ENCODE assay signal across 13 mouse cellular contexts in the genomic region with DNA sequence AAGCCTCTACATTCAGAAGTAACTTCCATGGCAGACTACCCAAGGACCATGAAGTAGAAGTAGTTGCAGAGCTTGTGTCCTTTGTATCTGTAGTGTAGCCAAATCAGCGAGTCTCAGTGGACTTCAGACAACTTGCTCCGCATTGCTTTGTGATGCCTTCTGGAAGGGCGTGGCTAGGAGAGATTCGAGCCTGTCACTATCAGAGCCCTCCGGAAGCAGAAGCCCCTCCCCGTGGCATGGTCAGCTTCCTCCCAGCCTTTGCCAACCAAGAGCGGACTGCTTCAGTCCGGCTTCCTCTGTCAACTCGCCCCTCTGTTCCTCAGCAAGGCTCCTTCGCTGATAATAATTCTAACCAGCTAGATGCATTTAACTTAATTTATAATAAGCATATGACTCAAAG. TPM values are rescaled to one million over a fixed set of nuclear protein-coding genes. Genes with fewer than 3 reads are reported as not detected.
DNase-seq lines count a peak whose midpoint lies in the region; ATAC-seq and TF ChIP-seq lines count a peak whose summit lies in the region.
"Had no signal": no experiment of that assay in that cellular context is flagged by ENCODE, and none has a peak within 500 bp of the region (broad histone marks: within the 10 kb centered on the region; RNA-seq: fewer than 3 reads in every experiment).

No protein-coding gene starts in this region.

- ATAC-seq in heart, embryonic 14.5 days (ENCODE audit: insufficient number of reproducible peaks, insufficient read depth, low FRiP score, low read depth) = no peak
- ATAC-seq in megakaryocyte progenitor cell, adult 5-6 weeks (replicated peaks; ENCODE audit: poor library complexity) = peak; percentile 88

- no peaks in the 10 kb centered on the region for H3K9me3 ChIP-seq in heart, embryonic 14.5 days (ENCODE audit: control insufficient read depth, low read length)
- H3K9me3 ChIP-seq in MEL (replicated peaks; ENCODE audit: insufficient read depth, low read length) = no peaks in the 10 kb centered on the region
- no peaks in the 10 kb centered on the region for H3K9me3 ChIP-seq in midbrain, embryonic 10.5 days (replicated peaks)
- H3K9me3 ChIP-seq: neural tube, embryonic 13.5 days had no signal

- TF ChIP-seq RAD21 in MEL (IDR thresholded peaks at IDR 0.05; ENCODE audit: low read depth, low read length) = no peak

- no peak overlapping the region for H3K4me3 ChIP-seq in heart, embryonic 14.5 days (ENCODE audit: control insufficient read depth in 1 of 2, insufficient read depth in 1 of 2, low read depth in 1 of 2, low read length in 2 of 2)
- H3K4me3 ChIP-seq in MEL (ENCODE audit: control insufficient read depth in 1 of 2, insufficient read depth in 1 of 2, low read depth in 2 of 2, low read length in 2 of 2) = 0 out of 4 replicates have a peak overlapping the region, but pooled peaks of 1 of the 2 experiments have one; percentile 24
- H3K4me3 ChIP-seq in midbrain, embryonic 10.5 days = no peak overlapping the region
- H3K4me3 ChIP-seq: erythroblast, embryonic 14.5 days; heart, adult 2 months; neural tube, embryonic 13.5 days had no signal

- 31% methylated on average over 10 of the region's 10 CpGs for WGBS in heart, embryonic 14.5 days
- 48% methylated on average over 10 of the region's 10 CpGs for WGBS in midbrain, embryonic 10.5 days

- H3K36me3 ChIP-seq in heart, embryonic 14.5 days (ENCODE audit: control insufficient read depth, insufficient read depth, low read length) = no peaks in the 10 kb centered on the region
- peaks cover 0 to 15% of the 10 kb centered on the region in 2 experiments; a peak in 2 of 4 replicates for H3K36me3 ChIP-seq in MEL (ENCODE audit: control insufficient read depth in 1 of 2, insufficient read depth in 2 of 2, low read length in 2 of 2)
- H3K36me3 ChIP-seq in midbrain, embryonic 10.5 days = no peaks in the 10 kb centered on the region
- H3K36me3 ChIP-seq: neural tube, embryonic 13.5 days had no signal

- H3K9ac ChIP-seq in heart, embryonic 14.5 days (ENCODE audit: low read length) = no peak overlapping the region
- H3K9ac ChIP-seq in MEL (ENCODE audit: control insufficient read depth, low read depth, low read length, poor library complexity, severe bottlenecking) = no peak overlapping the region
- H3K9ac ChIP-seq: neural tube, embryonic 13.5 days had no signal

- peak overlapping the region; percentile 18; the same call in 1 of the 2 replicates for H3K4me2 ChIP-seq in heart, embryonic 14.5 days (ENCODE audit: low read length)
- H3K4me2 ChIP-seq: neural tube, embryonic 13.5 days had no signal

- no peaks in the 10 kb centered on the region for H3K79me2 ChIP-seq in MEL (ENCODE audit: control insufficient read depth, insufficient read depth, low read length, poor library complexity)

- TF ChIP-seq EP300 in MEL (IDR thresholded peaks at IDR 0.05; ENCODE audit: low read depth in 1 of 2, low read length in 2 of 2) = no peak

- no peak for DNase-seq in heart, postnatal 36 days
- peak; percentile 54 for DNase-seq in MEL (ENCODE audit: low read depth, low spot score)
- DNase-seq in kidney, adult 9 months = peak; percentile 32
- no peak for DNase-seq in layer of hippocampus, adult 8-10 months (ENCODE audit: low spot score in 2 of 2)
- no peak for DNase-seq in layer of hippocampus, adult 11-12 months (ENCODE audit: low spot score)
- DNase-seq in midbrain, embryonic 10.5 days (ENCODE audit: low spot score) = no peak
- DNase-seq: cerebellum, adult 18-20 months; heart, adult 2 months had no signal

- TF ChIP-seq POLR2A in MEL (IDR thresholded peaks at IDR 0.05; ENCODE audit: control insufficient read depth in 1 of 2, insufficient read depth in 1 of 2, low read depth in 1 of 2, low read length in 2 of 2, poor library complexity in 1 of 2) = no peak

- TF ChIP-seq CTCF in MEL (IDR thresholded peaks at IDR 0.05 in 2 of 3, conservative IDR thresholded peaks at IDR 0.05 in 1 of 3; ENCODE audit: control insufficient read depth in 1 of 3, insufficient read depth in 1 of 3, low read depth in 2 of 3, low read length in 3 of 3, poor library complexity in 1 of 3, severe bottlenecking in 1 of 3) = no peak

- no peaks in the 10 kb centered on the region for H3K27me3 ChIP-seq in heart, embryonic 14.5 days (ENCODE audit: control insufficient read depth, insufficient read depth, low read length)
- no peaks in the 10 kb centered on the region; a peak in 1 of 4 replicates for H3K27me3 ChIP-seq in MEL (ENCODE audit: control insufficient read depth in 1 of 2, insufficient read depth in 2 of 2, low read length in 2 of 2)
- H3K27me3 ChIP-seq in midbrain, embryonic 10.5 days (ENCODE audit: low read depth, poor library complexity, severe bottlenecking) = no peaks in the 10 kb centered on the region
- H3K27me3 ChIP-seq: neural tube, embryonic 13.5 days had no signal

- H3K4me1 ChIP-seq in heart, embryonic 14.5 days (ENCODE audit: control insufficient read depth in 2 of 2, insufficient read depth in 2 of 2, low read length in 2 of 2) = no peaks in the 10 kb centered on the region; a peak in 1 of 4 replicates
- peaks cover 15 to 20% of the 10 kb centered on the region in 2 experiments for H3K4me1 ChIP-seq in MEL (ENCODE audit: control insufficient read depth in 1 of 2, insufficient read depth in 2 of 2, low read length in 2 of 2)
- H3K4me1 ChIP-seq in midbrain, embryonic 10.5 days = no peaks in the 10 kb centered on the region
- H3K4me1 ChIP-seq: neural tube, embryonic 13.5 days had no signal

- H3K27ac ChIP-seq in heart, embryonic 14.5 days (replicated peaks in 1 of 2; ENCODE audit: control insufficient read depth in 1 of 2, insufficient read depth in 1 of 2, low read depth in 2 of 2, low read length in 2 of 2) = no peak overlapping the region
- no peak overlapping the region for H3K27ac ChIP-seq in MEL (ENCODE audit: control insufficient read depth, low read depth, low read length)
- H3K27ac ChIP-seq in midbrain, embryonic 10.5 days (replicated peaks) = no peak overlapping the region
- H3K27ac ChIP-seq: heart, adult 2 months; neural tube, embryonic 13.5 days had no signal

- intact Hi-C loops in heart, postnatal 36 days (cut with DNase I) = no loop called here

TF ChIP-seq in MEL, 35 proteins besides CTCF, POLR2A, EP300 and RAD21 (continues in another document):
- no peak for TF ChIP-seq TAL1 (IDR thresholded peaks at IDR 0.05; ENCODE audit: low read length)
- no peak for TF ChIP-seq POLR2AphosphoS2 (IDR thresholded peaks at IDR 0.05; ENCODE audit: low read length)
- no peak for TF ChIP-seq MAZ (IDR thresholded peaks at IDR 0.05; ENCODE audit: low read depth, low read length)
- TF ChIP-seq ZMIZ1 (IDR thresholded peaks at IDR 0.05; ENCODE audit: low read depth, low read length) = no peak
- no peak for TF ChIP-seq HCFC1 (IDR thresholded peaks at IDR 0.05; ENCODE audit: low read depth, low read length)
- TF ChIP-seq ETS1 (IDR thresholded peaks at IDR 0.05; ENCODE audit: low read depth, low read length) = no peak

RNA-seq across cellular contexts. Expression of a gene that starts 1.8 kb away (rescaled TPM):
- polyA plus RNA-seq in heart, embryonic 14.5 days (2014; fragmentation: Nextera tagmentation; extraction: Ambion mirVana) = not detected in 2 replicates
- total RNA-seq in heart, postnatal 36 days (2021) = not detected
- not detected in 2 replicates for total RNA-seq in MEL (2012; rRNA removed)
- not detected for polyA plus RNA-seq in MEL (2012; ENCODE audit: insufficient read depth in 1 of 2, insufficient read length in 2 of 2, low read depth in 1 of 2, low replicate concordance in 2 of 2, missing spikeins in 1 of 2)
- total RNA-seq in megakaryocyte progenitor cell, adult 5-6 weeks (2015) = not detected in 2 replicates
- not detected in 2 replicates for total RNA-seq in megakaryocyte progenitor cell, adult 5-6 weeks (2017)
- total RNA-seq in layer of hippocampus, adult 8-10 months (2022) = not detected
- polyA plus RNA-seq in midbrain, embryonic 10.5 days (2016; fragmentation: Nextera tagmentation; extraction: Ambion mirVana) = not detected in 2 replicates
- total RNA-seq: heart, adult 2 months had no signal
- polyA plus RNA-seq: erythroblast, embryonic 14.5 days; heart, adult 2 months; lung, embryonic 16.5 days; neural tube, embryonic 13.5 days had no signal

RNA-seq across cellular contexts. Expression of a gene that starts 28.4 kb away (rescaled TPM):
- polyA plus RNA-seq in heart, embryonic 14.5 days (2014; fragmentation: Nextera tagmentation; extraction: Ambion mirVana) = not detected in 2 replicates
- not detected for total RNA-seq in heart, postnatal 36 days (2021)
- not detected in 2 replicates for total RNA-seq in MEL (2012; rRNA removed)
- not detected for polyA plus RNA-seq in MEL (2012; ENCODE audit: insufficient read depth in 1 of 2, insufficient read length in 2 of 2, low read depth in 1 of 2, low replicate concordance in 2 of 2, missing spikeins in 1 of 2)
- total RNA-seq in megakaryocyte progenitor cell, adult 5-6 weeks (2015) = not detected in 2 replicates
- total RNA-seq in megakaryocyte progenitor cell, adult 5-6 weeks (2017) = not detected in 2 replicates
- not detected for total RNA-seq in layer of hippocampus, adult 8-10 months (2022)
- not detected in 2 replicates for polyA plus RNA-seq in midbrain, embryonic 10.5 days (2016; fragmentation: Nextera tagmentation; extraction: Ambion mirVana)
- total RNA-seq: heart, adult 2 months had no signal
- polyA plus RNA-seq: erythroblast, embryonic 14.5 days; heart, adult 2 months; lung, embryonic 16.5 days; neural tube, embryonic 13.5 days had no signal

RNA-seq across cellular contexts. Expression of a gene that starts 36.6 kb away (rescaled TPM):
- polyA plus RNA-seq in heart, embryonic 14.5 days (2014; fragmentation: Nextera tagmentation; extraction: Ambion mirVana) = not detected in 2 replicates
- not detected for total RNA-seq in heart, postnatal 36 days (2021)
- not detected in 2 replicates for total RNA-seq in MEL (2012; rRNA removed)
- polyA plus RNA-seq in MEL (2012; ENCODE audit: insufficient read depth in 1 of 2, insufficient read length in 2 of 2, low read depth in 1 of 2, low replicate concordance in 2 of 2, missing spikeins in 1 of 2) = not detected
- total RNA-seq in megakaryocyte progenitor cell, adult 5-6 weeks (2015) = not detected in 2 replicates
- total RNA-seq in megakaryocyte progenitor cell, adult 5-6 weeks (2017) = not detected in 2 replicates
- not detected for total RNA-seq in layer of hippocampus, adult 8-10 months (2022)
- not detected in 2 replicates for polyA plus RNA-seq in midbrain, embryonic 10.5 days (2016; fragmentation: Nextera tagmentation; extraction: Ambion mirVana)
- total RNA-seq: heart, adult 2 months had no signal
- polyA plus RNA-seq: erythroblast, embryonic 14.5 days; heart, adult 2 months; lung, embryonic 16.5 days; neural tube, embryonic 13.5 days had no signal

RNA-seq across cellular contexts. Expression of a gene that starts 42.9 kb away (rescaled TPM):
- polyA plus RNA-seq in heart, embryonic 14.5 days (2014; fragmentation: Nextera tagmentation; extraction: Ambion mirVana) = not detected in 2 replicates
- total RNA-seq in heart, postnatal 36 days (2021) = not detected
- total RNA-seq in MEL (2012; rRNA removed) = not detected in 2 replicates
- polyA plus RNA-seq in MEL (2012; ENCODE audit: insufficient read depth in 1 of 2, insufficient read length in 2 of 2, low read depth in 1 of 2, low replicate concordance in 2 of 2, missing spikeins in 1 of 2) = not detected
- not detected in 2 replicates for total RNA-seq in megakaryocyte progenitor cell, adult 5-6 weeks (2015)
- not detected in 2 replicates for total RNA-seq in megakaryocyte progenitor cell, adult 5-6 weeks (2017)
- total RNA-seq in layer of hippocampus, adult 8-10 months (2022) = not detected
- not detected in 2 replicates for polyA plus RNA-seq in midbrain, embryonic 10.5 days (2016; fragmentation: Nextera tagmentation; extraction: Ambion mirVana)
- total RNA-seq: heart, adult 2 months had no signal
- polyA plus RNA-seq: erythroblast, embryonic 14.5 days; heart, adult 2 months; lung, embryonic 16.5 days; neural tube, embryonic 13.5 days had no signal

RNA-seq across cellular contexts. Expression of a gene that starts 51.0 kb away (rescaled TPM):
- not detected in 2 replicates for polyA plus RNA-seq in heart, embryonic 14.5 days (2014; fragmentation: Nextera tagmentation; extraction: Ambion mirVana)
- total RNA-seq in heart, postnatal 36 days (2021) = not detected
- total RNA-seq in MEL (2012; rRNA removed) = not detected in 2 replicates
- polyA plus RNA-seq in MEL (2012; ENCODE audit: insufficient read depth in 1 of 2, insufficient read length in 2 of 2, low read depth in 1 of 2, low replicate concordance in 2 of 2, missing spikeins in 1 of 2) = not detected
- total RNA-seq in megakaryocyte progenitor cell, adult 5-6 weeks (2015) = not detected in 2 replicates
- total RNA-seq in megakaryocyte progenitor cell, adult 5-6 weeks (2017) = not detected in 2 replicates
- total RNA-seq in layer of hippocampus, adult 8-10 months (2022) = not detected
- not detected in 2 replicates for polyA plus RNA-seq in midbrain, embryonic 10.5 days (2016; fragmentation: Nextera tagmentation; extraction: Ambion mirVana)
- total RNA-seq: heart, adult 2 months had no signal
- polyA plus RNA-seq: erythroblast, embryonic 14.5 days; heart, adult 2 months; lung, embryonic 16.5 days; neural tube, embryonic 13.5 days had no signal

Comparison
In these comparisons a context has a peak if more than half of its experiments do, and no peak if none do; other contexts are left out.
1. DNase-seq: peak in MEL (single experiment) and kidney, adult 9 months (single experiment); none in heart, postnatal 36 days (0 of 2), layer of hippocampus, adult 8-10 months (0 of 2), layer of hippocampus, adult 11-12 months (single experiment) and midbrain, embryonic 10.5 days (single experiment).